Mouse (Mus musculus): ENCODE measurements around the gene Rnft2. TPM values are rescaled to one million over a fixed set of nuclear protein-coding genes. Genes with fewer than 3 reads are reported as not detected.

Rnft2 gene
- polyA plus RNA-seq, 1 experiment: 1.7 TPM

GRCm38 (mm10) chr5:118144770-118145169 is 100.1 kb downstream of the Rnft2 start:
- Histone ChIP-seq H3K27ac (replicated peaks; ENCODE audit: low read depth, low read length) (peak overlapping the region; percentile 86), H3K4me3 (ENCODE audit: insufficient read depth, low read depth, low read length) (no peak overlapping the region), H3K4me1 (ENCODE audit: control insufficient read depth, insufficient read depth, insufficient read length, low read length) (peaks cover 64% of the 10 kb centered on the region)

GRCm38 (mm10) chr5:118144327-118144726 is 100.6 kb downstream of the Rnft2 start:
- Histone ChIP-seq H3K27ac (replicated peaks; ENCODE audit: low read depth, low read length) (peak overlapping the region; percentile 86), H3K4me1 (ENCODE audit: control insufficient read depth, insufficient read depth, insufficient read length, low read length) (peaks cover 61% of the 10 kb centered on the region), H3K4me3 (ENCODE audit: insufficient read depth, low read depth, low read length) (no peak overlapping the region)

- H3K27ac ChIP-seq (replicated peaks; ENCODE audit: low read depth, low read length): peak overlapping the region; percentile 86
- H3K4me1 ChIP-seq (ENCODE audit: control insufficient read depth, insufficient read depth, insufficient read length, low read length): peaks cover 56% of the 10 kb centered on the region
- no peak overlapping the region for H3K4me3 ChIP-seq (ENCODE audit: insufficient read depth, low read depth, low read length)
These were observed 101.5 kb downstream of the Rnft2 start for GRCm38 (mm10) chr5:118143211-118144026.

- Histone ChIP-seq H3K27ac (replicated peaks; ENCODE audit: low read depth, low read length) (peak overlapping the region; percentile 65), H3K4me3 (ENCODE audit: insufficient read depth, low read depth, low read length) (no peak overlapping the region), H3K4me1 (ENCODE audit: control insufficient read depth, insufficient read depth, insufficient read length, low read length) (peaks cover 50% of the 10 kb centered on the region)
These were observed 102.4 kb downstream of the Rnft2 start for GRCm38 (mm10) chr5:118142471-118142870.

Other genes with a start within 250 kb of the Rnft2 start
- gene Tesc, start 217.4 kb downstream of the Rnft2 start, polyA plus RNA-seq (2012; ENCODE audit: insufficient read depth, insufficient read length, missing spikeins): 7.4 and 8.8 TPM in 2 replicates
- gene Fbxw8, start 89.7 kb downstream of the Rnft2 start, polyA plus RNA-seq (2012; ENCODE audit: insufficient read depth, insufficient read length, missing spikeins): 18.4 and 27.2 TPM in 2 replicates
- not detected in 2 replicates for gene Hrk, start 80.5 kb downstream of the Rnft2 start, polyA plus RNA-seq (2012; ENCODE audit: insufficient read depth, insufficient read length, missing spikeins)
- gene 2410131K14Rik, start 111 bp upstream of the Rnft2 start, polyA plus RNA-seq (2012; ENCODE audit: insufficient read depth, insufficient read length, missing spikeins): 11.3 and 12.3 TPM in 2 replicates